Mouse (Mus musculus): Measurements from ENCODE around the gene Gpr68.

- TF ChIP-seq MAX (IDR thresholded peaks at IDR 0.05; ENCODE audit: low read depth): no peak
- no peak for TF ChIP-seq POLR2A (IDR thresholded peaks at IDR 0.05; ENCODE audit: insufficient read length, low read depth)
- TF ChIP-seq TCF12 (IDR thresholded peaks at IDR 0.05; ENCODE audit: insufficient read depth, poor library complexity, severe bottlenecking): no peak
- no peak for TF ChIP-seq POLR2AphosphoS2 (IDR thresholded peaks at IDR 0.05; ENCODE audit: insufficient read length, low read depth)
- TF ChIP-seq USF1 (IDR thresholded peaks at IDR 0.05; ENCODE audit: low read depth): no peak
- no peak for TF ChIP-seq MYOG (IDR thresholded peaks at IDR 0.05; ENCODE audit: control insufficient read depth in 1 of 3, insufficient read depth in 1 of 3, insufficient read length in 2 of 3, low read depth in 2 of 3)
- no peak for TF ChIP-seq SRF (IDR thresholded peaks at IDR 0.05; ENCODE audit: control insufficient read depth, insufficient read length, low read depth)
- TF ChIP-seq REST (IDR thresholded peaks at IDR 0.05; ENCODE audit: insufficient read depth, insufficient read length): no peak
These were observed 23.7 kb upstream of the Gpr68 start for GRCm38 (mm10) chr12:100931653-100932052.
